Mouse (Mus musculus) ES-Bruce4 (cell line): ENCODE data around the gene Ccdc136.

Experiments
- CTCF ChIP-seq: IDR thresholded peaks from one replicate; pipeline ENCODE4 v1.8.1; 2011; ENCODE audit warnings: low read depth, low read length
- EP300 ChIP-seq: IDR thresholded peaks from 2 replicates; pipeline ENCODE4 v1.6.1; 2011; ENCODE audit warnings: low read depth, low read length; ENCODE audit not compliant: insufficient read depth
- POLR2A ChIP-seq: IDR thresholded peaks from one replicate; pipeline ENCODE4 v1.8.1; 2011; ENCODE audit warnings: low read length; ENCODE audit not compliant: insufficient read depth

GRCm38 (mm10) chr6:29435940-29436451, 39.9 kb downstream of the Ccdc136 start:
- TF ChIP-seq CTCF, result no peak
- no peak for TF ChIP-seq POLR2A
- TF ChIP-seq EP300, result no peak
